Mouse (Mus musculus) CH12.LX (cell line): ENCODE data around the gene Stk10. TPM values are rescaled to one million over a fixed set of nuclear protein-coding genes. Genes with fewer than 3 reads are reported as not detected.

Experiments used
- DNase-seq: peaks from one replicate; pipeline ENCODE4 v3.0.0-alpha.2; 2013; ENCODE audit errors: extremely low read depth
- H3K27ac ChIP-seq: 2 replicates; pipeline ENCODE4 v1.5.1; 2012; ENCODE audit warnings: low read depth, mild to moderate bottlenecking, control low read depth, moderate library complexity; ENCODE audit not compliant: insufficient read depth
- H3K27me3 ChIP-seq: replicated peaks from 2 replicates; pipeline ENCODE3; 2012; ENCODE audit warnings: inconsistent platforms
- H3K36me3 ChIP-seq, 2 experiments: replicated peaks in 1 of 2; 2 replicates each; pipeline versions ENCODE3 to v1.6.1; 2012; ENCODE audit warnings: inconsistent platforms in 1 of 2, low read length in 1 of 2, mild to moderate bottlenecking in 1 of 2, mixed read lengths in 1 of 2, moderate library complexity in 1 of 2; ENCODE audit not compliant: control insufficient read depth in 1 of 2, insufficient read depth in 1 of 2
- H3K4me1 ChIP-seq, 2 experiments: 2 replicates each; pipeline ENCODE4 v1.6.1; 2012; ENCODE audit warnings: inconsistent platforms in 1 of 2, moderate library complexity in 1 of 2; ENCODE audit not compliant: insufficient read depth in 2 of 2, control insufficient read depth in 1 of 2
- H3K4me2 ChIP-seq: 2 replicates; pipeline ENCODE4 v1.6.1; 2012; ENCODE audit warnings: low read depth, mild to moderate bottlenecking, control low read depth; ENCODE audit not compliant: poor library complexity, insufficient read depth, severe bottlenecking
- H3K4me3 ChIP-seq, 3 experiments: fragments of 150-350 bp in 1 of 3; sonication (generic) in 1 of 3; replicated peaks in 1 of 3; 2 replicates each; pipeline versions ENCODE3 to v1.5.1; 2011 to 2012; ENCODE audit warnings: low read depth in 2 of 3, low read length in 2 of 3, mild to moderate bottlenecking in 2 of 3, moderate library complexity in 2 of 3, control low read depth in 1 of 3, improper control_type of control experiment in 1 of 3, inconsistent platforms in 1 of 3, mixed read lengths in 1 of 3; ENCODE audit not compliant: poor library complexity in 1 of 3
- H3K79me2 ChIP-seq: replicated peaks from 2 replicates; pipeline ENCODE4 v1.6.1; 2012; ENCODE audit warnings: mild to moderate bottlenecking, moderate library complexity; ENCODE audit not compliant: control insufficient read depth, poor library complexity, insufficient read depth, severe bottlenecking; ENCODE audit errors: extremely low read depth
- H3K9ac ChIP-seq: 2 replicates; pipeline ENCODE4 v1.6.1; 2012; ENCODE audit warnings: low read depth, mild to moderate bottlenecking, control low read depth, moderate library complexity; ENCODE audit not compliant: insufficient read depth
- H3K9me3 ChIP-seq: replicated peaks from 2 replicates; pipeline ENCODE3; 2012; ENCODE audit warnings: low read length, inconsistent platforms, mixed read lengths
- CTCF ChIP-seq, 2 experiments: IDR thresholded peaks in 1 of 2; conservative IDR thresholded peaks in 1 of 2; 2 replicates each; pipeline ENCODE4 v1.5.1; 2011 to 2012; ENCODE audit warnings: low read depth in 2 of 2, low read length in 2 of 2, improper control_type of control experiment in 1 of 2, inconsistent platforms in 1 of 2, mild to moderate bottlenecking in 1 of 2, moderate library complexity in 1 of 2
- EP300 ChIP-seq: IDR thresholded peaks from 2 replicates; pipeline ENCODE4 v1.6.1; 2011; ENCODE audit warnings: low read length, improper control_type of control experiment
- ETS1 ChIP-seq: conservative IDR thresholded peaks from 2 replicates; pipeline ENCODE4 v1.6.1; 2012; ENCODE audit warnings: low read depth, mild to moderate bottlenecking, inconsistent platforms, low read length, improper control_type of control experiment, moderate library complexity
- GABPA ChIP-seq: IDR thresholded peaks from 2 replicates; pipeline ENCODE4 v1.6.1; 2012; ENCODE audit warnings: low read depth, low read length, improper control_type of control experiment, inconsistent platforms; ENCODE audit not compliant: insufficient replicate concordance
- IRF4 ChIP-seq: IDR thresholded peaks from 2 replicates; pipeline ENCODE4 v1.6.1; 2014; ENCODE audit warnings: low read depth, mild to moderate bottlenecking, inconsistent platforms, low read length, improper control_type of control experiment
- JUN ChIP-seq: IDR thresholded peaks from 2 replicates; pipeline ENCODE4 v1.6.1; 2011; ENCODE audit warnings: low read depth, mild to moderate bottlenecking, low read length, improper control_type of control experiment, moderate library complexity; ENCODE audit not compliant: insufficient read depth
- JUND ChIP-seq: conservative IDR thresholded peaks from 2 replicates; pipeline ENCODE4 v1.6.1; 2011; ENCODE audit warnings: low read depth, low read length, improper control_type of control experiment
- KAT2A ChIP-seq: IDR thresholded peaks from 2 replicates; pipeline ENCODE4 v1.6.1; 2012; ENCODE audit warnings: low read length, improper control_type of control experiment, inconsistent platforms; ENCODE audit not compliant: insufficient replicate concordance
- MAFK ChIP-seq: IDR thresholded peaks from 2 replicates; pipeline ENCODE4 v1.6.1; 2011; ENCODE audit warnings: low read length, improper control_type of control experiment; ENCODE audit not compliant: insufficient replicate concordance
- MAZ ChIP-seq: IDR thresholded peaks from 2 replicates; pipeline ENCODE4 v1.6.1; 2012; ENCODE audit warnings: low read depth, mild to moderate bottlenecking, inconsistent platforms, low read length, improper control_type of control experiment, moderate library complexity
- MXI1 ChIP-seq: IDR thresholded peaks from 2 replicates; pipeline ENCODE4 v1.6.1; 2011; ENCODE audit warnings: mild to moderate bottlenecking, low read depth, low read length, improper control_type of control experiment
- NELFE ChIP-seq: IDR thresholded peaks from 2 replicates; pipeline ENCODE4 v1.6.1; 2011; ENCODE audit warnings: low read depth, low read length, improper control_type of control experiment
- NRF1 ChIP-seq: IDR thresholded peaks from 2 replicates; pipeline ENCODE4 v1.6.1; 2014; ENCODE audit warnings: low read depth, mild to moderate bottlenecking, inconsistent platforms, low read length, improper control_type of control experiment, moderate library complexity
- POLR2A ChIP-seq: IDR thresholded peaks from 2 replicates; pipeline ENCODE4 v1.6.1; 2011; ENCODE audit warnings: low read depth, mild to moderate bottlenecking, improper control_type of control experiment, low read length
- POLR2AphosphoS2 ChIP-seq: IDR thresholded peaks from 2 replicates; pipeline ENCODE4 v1.6.1; 2011; ENCODE audit warnings: low read depth, low read length, improper control_type of control experiment
- RAD21 ChIP-seq: IDR thresholded peaks from 2 replicates; pipeline ENCODE4 v1.6.1; 2011; ENCODE audit warnings: low read depth, mild to moderate bottlenecking, low read length, improper control_type of control experiment, moderate library complexity
- RCOR1 ChIP-seq: conservative IDR thresholded peaks from 2 replicates; pipeline ENCODE4 v1.6.1; 2012; ENCODE audit warnings: low read depth, mild to moderate bottlenecking, inconsistent platforms, low read length, improper control_type of control experiment
- SIN3A ChIP-seq: IDR thresholded peaks from 2 replicates; pipeline ENCODE4 v1.6.1; 2012; ENCODE audit warnings: low read length, improper control_type of control experiment, inconsistent platforms
- SMC3 ChIP-seq: IDR thresholded peaks from 2 replicates; pipeline ENCODE4 v1.6.1; 2011; ENCODE audit warnings: low read depth, low read length, improper control_type of control experiment
- TBP ChIP-seq: conservative IDR thresholded peaks from 2 replicates; pipeline ENCODE4 v1.6.1; 2011; ENCODE audit warnings: low read depth, low read length, improper control_type of control experiment
- TCF12 ChIP-seq: IDR thresholded peaks from 2 replicates; pipeline ENCODE4 v1.6.1; 2014; ENCODE audit warnings: low read depth, mild to moderate bottlenecking, inconsistent platforms, low read length, improper control_type of control experiment
- USF2 ChIP-seq: conservative IDR thresholded peaks from 2 replicates; pipeline ENCODE4 v1.6.1; 2011; ENCODE audit warnings: low read depth, low read length, improper control_type of control experiment
- ZNF384 ChIP-seq: IDR thresholded peaks from 2 replicates; pipeline ENCODE4 v1.6.1; 2012; ENCODE audit warnings: low read depth, low read length, improper control_type of control experiment, inconsistent platforms
- dilution Hi-C: fragments of 300-500 bp; cut with MboI; formaldehyde crosslinking; loops from 2 replicates; pipeline ENCODE4 v1.14.3; 2020; ENCODE audit warnings: low sequenced_read_pairs; ENCODE audit not compliant: extremely low pct_unique_long_range_greater_than_20kb, extremely low pct_ligation_motif_present
- in situ Hi-C: fragments of 300-500 bp; cut with MboI; formaldehyde crosslinking; loops from 3 replicates; pipeline ENCODE4 v1.14.3; 2019; ENCODE audit warnings: low sequenced_read_pairs, low pct_ligation_motif_present, low pct_unique_long_range_greater_than_20kb, mixed read lengths
- polyA plus RNA-seq: library from polyadenylated mRNA; unstranded; fragments of >175 nt; gene quantifications from 2 replicates; pipeline ENCODE4 v1.2.1, GENCODE M21; 2012; ENCODE audit warnings: low read depth; ENCODE audit not compliant: insufficient read length
- total RNA-seq, 2 experiments: library from RNA; depleted of rRNA; stranded (reverse); fragments of 300-350 nt in 1 of 2; fragments of >200 nt in 1 of 2; gene quantifications; 2 replicates each; pipeline ENCODE4 v1.2.3; 2012 to 2014

Gene Stk10
- total and polyA plus RNA-seq, 3 experiments = 20.0 to 40.3 (median 23.2) TPM

DNA sequence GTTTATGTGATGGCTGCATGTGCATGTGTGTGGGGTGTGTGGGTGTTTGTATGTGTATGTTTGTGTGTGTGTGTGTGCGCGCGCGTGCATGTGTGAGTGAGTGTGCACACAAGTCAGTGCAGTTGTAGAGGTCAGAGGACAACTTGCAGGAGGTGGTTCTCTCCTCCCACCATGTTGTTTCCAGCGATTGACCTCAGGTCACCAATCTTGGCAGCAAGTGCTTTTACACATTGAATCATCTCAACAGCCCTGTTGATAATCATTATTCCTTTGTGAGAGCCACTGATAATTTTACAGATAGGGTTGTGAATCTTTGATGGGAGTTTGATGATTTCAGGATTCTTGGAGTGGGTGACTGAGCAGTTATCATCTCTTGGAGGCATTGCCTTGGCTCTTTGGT lies 99.6 kb downstream of the Stk10 start:
- Histone ChIP-seq H3K9me3 (peaks cover 3% of the 10 kb centered on the region), H3K27me3 (no peaks in the 10 kb centered on the region), H3K4me2 (no peak overlapping the region), H3K9ac (no peak overlapping the region), H3K4me1 (peaks cover 0 to 12% of the 10 kb centered on the region in 2 experiments; a peak in 2 of 4 replicates), H3K27ac (no peak overlapping the region), H3K79me2 (no peaks in the 10 kb centered on the region), H3K4me3 (no peak overlapping the region), H3K36me3 (peaks cover 0 to 2% of the 10 kb centered on the region in 2 experiments)
- dilution Hi-C loops = no loop called here
- in situ Hi-C loops = no loop called here
- DNase-seq = no peak
- no peak for TF ChIP-seq RCOR1
- TF ChIP-seq POLR2AphosphoS2 = no peak
- TF ChIP-seq MAZ = no peak

- DNase-seq = peak; percentile 35
- H3K9me3 ChIP-seq = peaks cover 3% of the 10 kb centered on the region
- H3K4me1 ChIP-seq = peaks cover 3 to 7% of the 10 kb centered on the region in 2 experiments
- dilution Hi-C loops = no loop called here
- no peaks in the 10 kb centered on the region for H3K27me3 ChIP-seq
- H3K4me3 ChIP-seq = no peak overlapping the region
- no peak overlapping the region for H3K27ac ChIP-seq
- H3K9ac ChIP-seq = no peak overlapping the region
- no peak overlapping the region for H3K4me2 ChIP-seq
- H3K79me2 ChIP-seq = no peaks in the 10 kb centered on the region
- H3K36me3 ChIP-seq = peaks cover 0 to 5% of the 10 kb centered on the region in 2 experiments
- TF ChIP-seq SIN3A (no peak), SMC3 (peak; percentile 13; the same call in 1 of the 2 replicates), CTCF (conservative IDR thresholded peaks at IDR 0.05 in 1 of 2, IDR thresholded peaks at IDR 0.05 in 1 of 2; ENCODE audit: low read depth in 2 of 2, low read length in 2 of 2) (peak; percentile 11 to 56; a peak in 2 of 4 replicates), GABPA (no peak), RAD21 (peak; percentile 41)
- TF ChIP-seq, all 38 proteins: peak for 3
- in situ Hi-C loops = no loop called here
Measured at GRCm38 (mm10) chr11:32633542-32633941, 100.4 kb downstream of the Stk10 start.

GRCm38 (mm10) chr11:32634143-32634542 lies 101.0 kb downstream of the Stk10 start:
- dilution Hi-C loops = no loop called here
- peaks cover 0 to 7% of the 10 kb centered on the region in 2 experiments for H3K36me3 ChIP-seq
- H3K27ac ChIP-seq = no peak overlapping the region
- in situ Hi-C loops = no loop called here
- no peak overlapping the region for H3K4me2 ChIP-seq
- peaks cover 3% of the 10 kb centered on the region for H3K9me3 ChIP-seq
- H3K79me2 ChIP-seq = no peaks in the 10 kb centered on the region
- TF ChIP-seq TCF12 (no peak), ZNF384 (no peak), JUND (no peak), SIN3A (no peak), TBP (no peak), EP300 (no peak), MXI1 (no peak), POLR2A (no peak), SMC3 (no peak), CTCF (conservative IDR thresholded peaks at IDR 0.05 in 1 of 2, IDR thresholded peaks at IDR 0.05 in 1 of 2; ENCODE audit: low read depth in 2 of 2, low read length in 2 of 2) (no peak), IRF4 (no peak), JUN (no peak), MAFK (no peak), USF2 (no peak), RCOR1 (no peak), NELFE (no peak), ETS1 (no peak), KAT2A (no peak), NRF1 (no peak)
- no peaks in the 10 kb centered on the region for H3K27me3 ChIP-seq
- DNase-seq = no peak
- H3K9ac ChIP-seq = no peak overlapping the region
- peaks cover 5 to 13% of the 10 kb centered on the region in 2 experiments for H3K4me1 ChIP-seq
- no peak overlapping the region for H3K4me3 ChIP-seq
